Mouse (Mus musculus): ENCODE measurements around the gene Stt3b. TPM values are rescaled to one million over a fixed set of nuclear protein-coding genes. Genes with fewer than 3 reads are reported as not detected.
A peak's percentile ranks its signal among the peaks of the same experiment; 100 is the strongest.

Stt3b gene
- 10 to 100 TPM; 76.4 to 79.4 TPM for total RNA-seq (2021)
- long read RNA-seq, experiment 1, full-length matches to known transcripts = 42 of 52 reads
- long read RNA-seq, experiment 1, partial matches to known transcripts = 4 of 52 reads
- long read RNA-seq, experiment 1, other reads (novel, unspliced or antisense) = 6 of 52 reads
- long read RNA-seq, experiment 2, full-length matches to known transcripts = 88 of 107 reads
- long read RNA-seq, experiment 2, partial matches to known transcripts = 13 of 107 reads
- long read RNA-seq, experiment 2, other reads (novel, unspliced or antisense) = 6 of 107 reads

- Histone ChIP-seq H3K4me3 (peak within 1 kb of the TSS; percentile 78), H3K27ac (peak within 1 kb of the TSS; percentile 97)
- DNase-seq (ENCODE audit: low spot score in 2 of 2) = peak; percentile 99 to 100
- TF ChIP-seq CTCF (conservative IDR thresholded peaks at IDR 0.05) = peak; percentile 65
Observed at GRCm38 (mm10) chr9:115310346-115311222, at the start of gene Stt3b. TSS of gene Stt3b (minus strand) at chr9:115310421.

- H3K4me3 ChIP-seq = no peak overlapping the region
- no peak overlapping the region for H3K27ac ChIP-seq
- no peak for TF ChIP-seq CTCF (conservative IDR thresholded peaks at IDR 0.05)
- DNase-seq (ENCODE audit: low spot score in 2 of 2) = no peak
Observed at GRCm38 (mm10) chr9:115358421-115358820, 48.2 kb upstream of the Stt3b start.

GRCm38 (mm10) chr9:115357996-115358395 is 47.8 kb upstream of the Stt3b start:
- TF ChIP-seq CTCF (conservative IDR thresholded peaks at IDR 0.05) = no peak
- no peak for DNase-seq (ENCODE audit: low spot score in 2 of 2)
- no peak overlapping the region for H3K4me3 ChIP-seq
- no peak overlapping the region for H3K27ac ChIP-seq

GRCm38 (mm10) chr9:115356731-115357458 is 46.7 kb upstream of the Stt3b start:
- H3K4me3 ChIP-seq = no peak overlapping the region
- no peak for TF ChIP-seq CTCF (conservative IDR thresholded peaks at IDR 0.05)
- no peak overlapping the region for H3K27ac ChIP-seq
- no peak for DNase-seq (ENCODE audit: low spot score in 2 of 2)

- no peak overlapping the region for H3K4me3 ChIP-seq
- no peak overlapping the region for H3K27ac ChIP-seq
- no peak for DNase-seq (ENCODE audit: low spot score in 2 of 2)
- no peak for TF ChIP-seq CTCF (conservative IDR thresholded peaks at IDR 0.05)
Observed at GRCm38 (mm10) chr9:115355972-115356371, 45.8 kb upstream of the Stt3b start.

GRCm38 (mm10) chr9:115349741-115350512 is 39.7 kb upstream of the Stt3b start:
- TF ChIP-seq CTCF (conservative IDR thresholded peaks at IDR 0.05) = no peak
- Histone ChIP-seq H3K4me3 (no peak overlapping the region), H3K27ac (no peak overlapping the region)
- peak; percentile 18 to 59 for DNase-seq (ENCODE audit: low spot score in 2 of 2)

- H3K27ac ChIP-seq = no peak overlapping the region
- TF ChIP-seq CTCF (conservative IDR thresholded peaks at IDR 0.05) = no peak
- no peak for DNase-seq (ENCODE audit: low spot score in 2 of 2)
- H3K4me3 ChIP-seq = no peak overlapping the region
Observed at GRCm38 (mm10) chr9:115349106-115349505, 38.9 kb upstream of the Stt3b start.

GRCm38 (mm10) chr9:115344930-115345329 is 34.7 kb upstream of the Stt3b start:
- no peak for DNase-seq (ENCODE audit: low spot score in 2 of 2)
- no peak for TF ChIP-seq CTCF (conservative IDR thresholded peaks at IDR 0.05)
- Histone ChIP-seq H3K27ac (no peak overlapping the region), H3K4me3 (no peak overlapping the region)

GRCm38 (mm10) chr9:115341576-115341975 is 31.4 kb upstream of the Stt3b start:
- DNase-seq (ENCODE audit: low spot score in 2 of 2) = no peak
- no peak for TF ChIP-seq CTCF (conservative IDR thresholded peaks at IDR 0.05)
- no peak overlapping the region for H3K27ac ChIP-seq
- H3K4me3 ChIP-seq = no peak overlapping the region

GRCm38 (mm10) chr9:115340212-115340815 is 30.1 kb upstream of the Stt3b start:
- Histone ChIP-seq H3K4me3 (no peak overlapping the region), H3K27ac (no peak overlapping the region)
- TF ChIP-seq CTCF (conservative IDR thresholded peaks at IDR 0.05) = no peak
- DNase-seq (ENCODE audit: low spot score in 2 of 2) = no peak

- Histone ChIP-seq H3K4me3 (no peak overlapping the region), H3K27ac (no peak overlapping the region)
- no peak for DNase-seq (ENCODE audit: low spot score in 2 of 2)
- no peak for TF ChIP-seq CTCF (conservative IDR thresholded peaks at IDR 0.05)
Observed at GRCm38 (mm10) chr9:115338816-115339215, 28.6 kb upstream of the Stt3b start.

- no peak for DNase-seq (ENCODE audit: low spot score in 2 of 2)
- no peak for TF ChIP-seq CTCF (conservative IDR thresholded peaks at IDR 0.05)
- H3K4me3 ChIP-seq = no peak overlapping the region
- H3K27ac ChIP-seq = no peak overlapping the region
Observed at GRCm38 (mm10) chr9:115333016-115333415, 22.8 kb upstream of the Stt3b start.
